Mouse (Mus musculus): Measurements from ENCODE around the gene Retreg2.

Gene Retreg2

DNA sequence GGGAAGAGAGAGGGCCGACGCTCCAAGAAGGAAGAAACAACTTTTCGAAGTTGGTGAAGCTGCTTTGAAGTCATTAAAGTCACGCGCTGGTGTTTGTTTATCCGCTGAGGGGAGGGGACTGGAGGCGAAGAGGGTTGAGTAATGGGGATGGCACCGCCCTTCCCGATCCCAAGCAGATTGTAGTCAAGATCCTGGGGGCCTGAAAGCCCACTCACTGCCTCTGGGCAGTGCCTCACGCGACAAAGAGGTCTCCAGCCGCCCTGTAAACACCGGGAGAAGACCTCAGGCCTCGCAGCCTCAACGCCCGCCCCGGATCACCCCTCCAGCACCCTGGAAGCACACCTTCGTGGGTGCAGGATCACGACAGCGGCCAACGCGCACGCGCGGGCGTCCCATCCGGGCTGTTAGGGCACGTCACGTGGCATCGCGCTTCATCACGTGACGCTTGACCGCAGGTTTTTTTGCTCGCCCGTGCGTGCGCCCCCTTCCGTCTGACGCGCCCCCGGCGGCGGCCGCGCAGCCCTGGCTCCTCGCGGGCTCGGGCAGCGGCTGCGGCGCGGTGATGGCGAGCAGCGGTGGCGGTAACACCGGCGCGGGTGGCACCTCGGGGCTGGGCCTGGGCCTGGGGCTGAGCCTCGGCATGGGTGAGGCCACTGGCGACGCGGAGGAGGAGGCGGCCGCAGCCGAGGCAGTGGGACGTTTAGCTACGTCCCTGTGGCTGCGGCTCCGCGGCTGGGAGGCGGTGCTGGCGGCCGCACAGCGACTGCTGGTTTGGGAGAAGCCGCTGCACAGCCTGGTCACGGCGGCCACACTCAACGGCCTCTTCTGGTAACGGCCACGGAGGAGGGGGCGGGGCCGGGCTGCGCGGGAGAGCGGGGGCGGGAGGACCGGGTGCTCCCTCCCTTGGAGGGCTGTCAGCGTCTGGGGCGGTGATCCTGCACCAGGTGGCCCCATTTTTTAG lies at the start of gene Retreg2, which contains the start of gene Cnppd1:
Retreg2 (plus strand) TSS at position 478 of the 961 bp plus-strand sequence.
Cnppd1 (minus strand) TSS at position 411 of the 961 bp plus-strand sequence.
- DNase-seq = peak; percentile 97

DNA sequence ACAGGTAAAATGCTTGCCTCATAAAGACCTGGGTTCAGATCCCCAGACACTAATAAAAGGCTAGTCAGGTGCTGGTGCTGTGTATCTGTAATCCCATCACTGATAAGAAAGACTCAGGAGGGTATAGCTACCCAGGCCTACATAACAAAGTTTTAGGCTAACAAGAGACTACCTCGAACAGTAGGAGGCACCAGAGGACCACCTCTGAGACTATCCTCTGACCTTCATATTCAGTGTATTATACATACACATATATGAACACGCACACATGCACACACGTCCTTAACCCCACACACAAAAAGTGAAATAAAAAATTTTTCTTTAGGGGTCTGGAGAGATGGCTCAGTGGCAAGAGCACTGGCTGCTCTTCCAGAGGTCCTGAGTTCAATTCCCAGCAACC lies 20.4 kb upstream of the Retreg2 start:
- no peak for DNase-seq

GRCm38 (mm10) chr1:75124346-75125321 lies 17.9 kb upstream of the Retreg2 start, which contains the start of gene Nhej1:
Gene Nhej1 (minus strand): TSS chr1:75125200.
- peak; percentile 96 for DNase-seq

GRCm38 (mm10) chr1:75125418-75125817 lies 17.2 kb upstream of the Retreg2 start:
- DNase-seq = no peak

- no peak for DNase-seq
These were observed 13.9 kb upstream of the Retreg2 start for GRCm38 (mm10) chr1:75128641-75129040.

DNA sequence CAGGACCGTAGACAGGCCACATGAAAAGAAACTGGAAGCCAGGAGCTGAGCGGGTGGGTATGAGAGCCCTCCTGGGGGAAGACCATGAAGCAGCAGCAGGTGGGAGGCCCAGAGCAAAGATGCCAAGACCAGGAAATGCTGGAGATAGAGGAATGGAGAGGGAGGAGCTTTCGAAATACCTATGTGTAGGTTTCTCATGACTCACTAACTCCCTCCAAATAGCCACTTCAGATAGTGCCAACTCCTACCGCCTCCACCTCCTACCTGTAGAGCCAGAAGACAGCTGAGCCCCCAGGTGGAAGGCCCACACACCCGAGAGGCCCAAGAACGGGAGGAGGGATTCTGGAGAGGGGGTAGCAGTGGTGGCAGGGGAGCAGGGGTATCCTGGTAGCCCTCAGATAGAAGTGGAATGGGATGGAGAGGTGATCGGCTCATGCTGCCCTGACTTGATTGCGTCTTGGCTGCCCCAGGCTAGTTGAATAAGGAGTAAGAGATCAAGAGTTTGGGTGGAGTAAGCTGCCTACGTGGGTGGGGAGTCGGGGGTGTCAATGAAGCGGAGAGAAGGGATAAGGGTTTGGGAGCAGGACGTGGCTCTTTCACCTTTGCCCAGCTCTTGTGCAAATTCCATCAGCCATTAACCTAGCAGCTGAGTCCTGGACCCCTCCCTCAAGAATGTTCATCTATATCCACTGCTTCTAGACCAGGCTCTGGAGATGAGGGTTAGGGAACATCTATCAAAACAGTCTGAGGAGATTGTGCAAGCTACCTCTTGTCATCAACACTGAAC lies 9.0 kb upstream of the Retreg2 start, which contains the start of gene Slc23a3:
Slc23a3 (minus strand) TSS at position 470 of the 787 bp plus-strand sequence.
- DNase-seq = no peak

DNA sequence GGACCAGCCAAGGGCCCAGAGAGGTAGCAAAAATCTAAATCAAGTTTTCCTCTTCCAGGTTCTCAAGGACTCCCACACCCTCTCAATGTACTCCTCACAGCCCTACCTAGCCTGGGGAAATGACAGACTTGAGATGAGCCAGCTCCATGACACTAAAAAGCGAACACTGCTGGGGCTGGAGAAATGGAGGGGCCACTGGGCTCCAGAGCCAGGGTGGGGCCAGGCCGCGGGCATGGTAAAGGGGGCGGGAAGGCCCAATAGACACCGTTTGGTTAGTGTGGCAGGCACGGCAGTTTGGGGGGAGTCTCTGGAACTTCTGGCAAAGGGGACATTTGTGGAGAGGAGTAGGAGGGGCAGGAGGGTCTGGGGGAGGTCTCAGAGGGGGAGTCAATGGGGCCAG lies 6.3 kb upstream of the Retreg2 start:
- DNase-seq = no peak

- DNase-seq = no peak
These were observed 5.8 kb upstream of the Retreg2 start for GRCm38 (mm10) chr1:75136730-75137129.

DNA sequence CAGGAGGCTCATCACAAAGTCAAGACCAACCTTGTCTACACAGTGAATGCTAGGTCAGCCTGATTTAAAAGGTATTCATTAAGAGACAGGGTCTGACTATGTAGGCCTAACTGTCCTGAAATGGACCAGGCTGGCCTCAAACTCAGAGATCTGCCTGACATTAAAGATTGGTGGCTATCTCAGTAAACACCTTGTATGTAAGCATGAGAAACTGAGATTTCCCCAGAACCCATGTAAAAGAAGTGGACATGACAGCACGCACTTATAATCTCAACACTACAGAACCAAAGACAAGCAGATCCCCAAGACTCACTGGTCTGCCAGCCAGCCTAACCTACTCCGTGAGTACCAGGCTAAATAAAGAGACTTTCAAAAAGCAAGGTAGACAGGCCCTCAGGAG lies 4.1 kb upstream of the Retreg2 start:
- no peak for DNase-seq

DNA sequence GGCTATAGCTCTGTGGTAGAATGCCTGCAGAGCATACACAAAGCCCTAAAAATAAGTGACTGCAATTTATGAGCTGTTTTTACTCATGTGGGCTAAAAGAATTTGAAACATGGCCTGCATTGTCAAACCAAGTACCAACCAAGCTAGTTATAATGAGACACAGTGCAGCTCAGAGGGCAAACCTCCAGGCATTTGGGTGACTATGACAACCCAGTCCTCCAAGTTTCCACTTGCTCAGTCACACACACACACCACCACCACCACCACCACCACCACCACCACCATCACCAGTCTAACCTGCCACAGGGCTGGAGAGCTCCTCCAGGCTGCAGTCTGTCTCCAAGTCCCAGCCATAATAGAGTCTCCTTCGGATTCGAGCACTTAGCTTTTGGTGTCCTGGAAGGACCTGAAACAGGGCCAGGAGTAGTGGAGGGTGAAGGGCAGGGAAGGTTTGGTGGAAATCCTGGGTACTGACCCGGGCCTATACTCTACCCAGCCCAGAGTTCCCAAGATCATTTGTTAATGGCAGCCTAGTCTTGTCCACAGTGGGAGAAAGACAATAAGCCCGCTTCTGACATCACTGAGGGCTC lies 1.9 kb upstream of the Retreg2 start:
- DNase-seq = no peak

GRCm38 (mm10) chr1:75141486-75142190 lies 940 bp upstream of the Retreg2 start:
- peak; percentile 70 for DNase-seq

GRCm38 (mm10) chr1:75145589-75145988 lies 3.0 kb downstream of the Retreg2 start:
- no peak for DNase-seq

DNA sequence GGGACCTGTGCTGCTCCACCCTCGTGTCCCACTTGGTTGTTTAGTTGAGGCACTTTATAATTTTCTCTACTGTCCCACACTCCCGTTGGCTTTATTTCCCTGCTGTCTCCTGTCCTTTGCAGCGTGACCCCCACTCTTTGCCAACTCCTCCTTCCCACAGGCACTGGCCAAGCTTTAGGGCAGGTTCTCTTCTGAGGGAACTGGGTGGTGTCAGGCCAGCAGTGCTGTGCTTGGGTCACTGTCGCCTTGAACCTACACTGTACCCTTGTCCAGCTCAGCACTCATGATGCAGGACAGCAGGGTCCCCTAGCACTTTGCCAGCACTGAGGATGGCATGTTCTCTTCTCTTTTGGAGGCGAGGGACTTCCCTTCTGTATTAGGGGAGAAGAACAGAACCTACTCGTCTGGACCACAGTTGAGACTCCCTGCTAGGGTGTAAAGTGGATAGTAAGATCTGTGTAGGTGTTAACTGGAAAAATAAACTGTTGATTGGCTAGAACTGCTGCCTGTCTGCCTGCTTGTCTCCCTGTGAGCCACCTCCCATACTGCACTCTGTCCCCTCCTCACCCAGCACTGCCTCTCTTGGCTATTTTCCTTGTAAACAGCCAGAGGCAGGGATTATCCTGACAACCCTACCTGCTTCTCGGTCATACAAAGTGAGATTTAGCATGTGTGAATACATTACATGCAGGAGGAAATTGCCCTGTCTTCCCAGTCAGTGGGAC lies 5.0 kb downstream of the Retreg2 start:
- DNase-seq = no peak

DNA sequence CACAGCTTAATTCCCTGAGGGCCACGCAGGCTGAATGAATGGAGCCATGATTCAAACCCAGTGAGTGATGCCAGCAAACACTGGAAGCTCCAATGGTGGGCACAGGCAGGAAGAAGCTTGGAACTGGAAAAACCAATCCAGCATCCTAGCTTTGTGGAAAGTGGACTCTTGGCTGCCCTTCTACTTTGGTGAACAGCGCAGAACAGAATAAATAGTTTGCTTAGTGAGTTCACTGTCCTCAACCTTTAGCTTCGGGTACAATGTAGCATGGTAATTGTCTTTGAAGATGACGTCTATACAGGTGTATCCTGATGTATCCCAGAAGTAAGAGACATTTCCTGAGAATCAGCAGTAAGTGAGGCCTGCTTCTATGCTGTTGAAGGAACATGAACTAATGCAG lies 6.1 kb downstream of the Retreg2 start:
- DNase-seq = no peak

GRCm38 (mm10) chr1:75155837-75156236 lies 13.3 kb downstream of the Retreg2 start:
- DNase-seq = no peak

GRCm38 (mm10) chr1:75158990-75159389 lies 16.4 kb downstream of the Retreg2 start:
- DNase-seq = no peak

- no peak for DNase-seq
These were observed 17.1 kb downstream of the Retreg2 start for GRCm38 (mm10) chr1:75159540-75160255.

GRCm38 (mm10) chr1:75160256-75160617 lies 17.7 kb downstream of the Retreg2 start:
- no peak for DNase-seq

DNA sequence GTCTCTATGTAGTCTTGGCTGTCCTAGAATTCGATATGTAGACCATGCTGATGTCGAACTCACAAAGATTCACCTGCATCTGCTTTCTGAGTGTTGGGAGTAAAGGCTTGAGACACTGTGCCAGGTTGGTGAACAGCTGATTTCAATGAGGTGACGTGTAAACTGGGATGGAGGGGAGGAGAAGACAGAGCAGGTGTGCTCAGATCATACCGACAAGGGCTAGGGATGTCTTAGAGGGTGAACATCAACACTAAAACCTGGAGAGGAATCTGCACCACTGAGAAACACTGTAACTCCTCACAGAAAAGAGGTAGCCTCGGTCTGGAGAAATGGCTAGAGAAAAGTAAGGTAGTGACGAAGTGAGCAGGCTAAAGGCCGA lies 25.5 kb downstream of the Retreg2 start:
- no peak for DNase-seq
